Mouse (Mus musculus) small intestine, adult 2 months (tissue): Measurements from ENCODE around the gene Ppm1b. TPM values are rescaled to one million over a fixed set of nuclear protein-coding genes. Genes with fewer than 3 reads are reported as not detected.

ENCODE experiments used
- H3K27ac ChIP-seq: fragments of 200-500 bp; 2 replicates; pipeline ENCODE4 v1.5.1; 2012; ENCODE audit warnings: low read depth, low read length, control low read depth, inconsistent platforms; ENCODE audit not compliant: insufficient read depth
- H3K27me3 ChIP-seq: fragments of 200-500 bp; 2 replicates; pipeline ENCODE4 v1.6.1; 2012; ENCODE audit warnings: mild to moderate bottlenecking, moderate library complexity, low read length, inconsistent platforms; ENCODE audit not compliant: control insufficient read depth, insufficient read depth
- H3K36me3 ChIP-seq: fragments of 200-500 bp; 2 replicates; pipeline ENCODE4 v1.6.1; 2012; ENCODE audit warnings: mild to moderate bottlenecking, low read length, control low read depth, inconsistent platforms; ENCODE audit not compliant: control insufficient read depth, insufficient read depth
- H3K4me1 ChIP-seq: fragments of 200-500 bp; 2 replicates; pipeline ENCODE4 v1.6.1; 2012; ENCODE audit warnings: low read length, inconsistent platforms, mixed read lengths; ENCODE audit not compliant: control insufficient read depth, insufficient read depth, insufficient read length
- H3K4me3 ChIP-seq: fragments of 200-500 bp; 2 replicates; pipeline ENCODE4 v1.5.1; 2012; ENCODE audit warnings: low read depth, mild to moderate bottlenecking, control low read depth, inconsistent platforms, low read length, moderate library complexity
- CTCF ChIP-seq: fragments of 200-500 bp; IDR thresholded peaks from 2 replicates; pipeline ENCODE4 v1.5.1; 2012; ENCODE audit warnings: low read depth, mild to moderate bottlenecking, control low read depth, inconsistent platforms, low read length, moderate library complexity, mixed read lengths; ENCODE audit not compliant: insufficient replicate concordance, insufficient read length; ENCODE audit errors: extremely low read depth
- POLR2A ChIP-seq: fragments of 200-500 bp; IDR thresholded peaks from 2 replicates; pipeline ENCODE4 v1.6.1; 2012; ENCODE audit warnings: low read depth, mild to moderate bottlenecking, control low read depth, inconsistent platforms, low read length, moderate library complexity
- WGBS: fragments of 180-500 bp; shearing (Covaris S2); methylation state at CpG from one replicate; pipeline ENCODE4 v1.1.7; 2018; 5-methylcytosine and 5-hydroxymethylcytosine counted together
- polyA plus RNA-seq: library from polyadenylated mRNA; depleted of rRNA; stranded (reverse); fragments of >200 nt; gene quantifications from 2 replicates; pipeline ENCODE4 v1.2.3, GENCODE M21; 2012; rRNA removed

Ppm1b gene
- polyA plus RNA-seq, 1 experiment, result 17.6 TPM

DNA sequence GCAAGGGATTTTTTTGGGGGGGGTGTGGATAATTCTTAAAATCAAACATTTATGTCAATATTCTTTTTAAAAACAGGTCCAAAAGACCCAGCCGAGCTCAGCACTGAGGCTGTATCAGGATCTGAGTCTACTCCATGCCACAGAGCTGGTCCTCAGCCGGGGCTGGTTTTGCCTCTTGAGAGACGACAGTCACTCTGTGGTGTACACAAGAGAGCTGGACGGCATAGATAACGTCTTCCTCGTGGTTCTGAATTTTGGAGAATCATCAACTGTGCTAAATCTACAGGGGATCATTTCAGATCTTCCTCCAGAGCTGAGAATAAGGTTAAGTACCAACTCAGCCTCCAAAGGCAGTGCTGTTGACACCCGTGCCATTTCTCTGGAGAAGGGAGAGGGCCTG is 107.0 kb downstream of the Ppm1b start:
- 91% methylated on average over 7 of the region's 7 CpGs for WGBS
- peaks cover 64% of the 10 kb centered on the region for H3K36me3 ChIP-seq

GRCm38 (mm10) chr17:85067331-85067730 is 110.8 kb downstream of the Ppm1b start:
- TF ChIP-seq CTCF (no peak), POLR2A (no peak)
- 94% methylated on average over 7 of the region's 7 CpGs for whole genome bisulfite sequencing
- H3K4me3 ChIP-seq, result no peak overlapping the region
- H3K27me3 ChIP-seq, result no peaks in the 10 kb centered on the region
- peaks cover 56% of the 10 kb centered on the region for H3K36me3 ChIP-seq
- no peak overlapping the region for H3K27ac ChIP-seq
- H3K4me1 ChIP-seq, result no peaks in the 10 kb centered on the region

More for the DNA sequence above, 107.0 kb downstream of the Ppm1b start:
- no peak for TF ChIP-seq CTCF
- TF ChIP-seq POLR2A, result no peak
- no peak overlapping the region for H3K4me3 ChIP-seq
- H3K4me1 ChIP-seq, result no peaks in the 10 kb centered on the region
- no peaks in the 10 kb centered on the region for H3K27me3 ChIP-seq
- no peak overlapping the region for H3K27ac ChIP-seq

GRCm38 (mm10) chr17:85070658-85071057 is 114.1 kb downstream of the Ppm1b start:
- Histone ChIP-seq H3K4me1 (no peaks in the 10 kb centered on the region), H3K27ac (no peak overlapping the region), H3K36me3 (peaks cover 34% of the 10 kb centered on the region), H3K27me3 (no peaks in the 10 kb centered on the region), H3K4me3 (no peak overlapping the region)
- TF ChIP-seq POLR2A (no peak), CTCF (no peak)
- 94% methylated on average over 6 of the region's 6 CpGs for WGBS

- H3K27me3 ChIP-seq, result no peaks in the 10 kb centered on the region
- H3K4me3 ChIP-seq, result no peak overlapping the region
- WGBS, result 95% methylated on average over 8 of the region's 8 CpGs
- TF ChIP-seq POLR2A (no peak), CTCF (peak; percentile 31; the same call in 1 of the 2 replicates)
- no peak overlapping the region for H3K27ac ChIP-seq
- H3K4me1 ChIP-seq, result no peaks in the 10 kb centered on the region
- peaks cover 28% of the 10 kb centered on the region for H3K36me3 ChIP-seq
These were observed 114.7 kb downstream of the Ppm1b start for GRCm38 (mm10) chr17:85071088-85071775.

- Histone ChIP-seq H3K27me3 (no peaks in the 10 kb centered on the region), H3K4me3 (no peak overlapping the region), H3K27ac (no peak overlapping the region), H3K4me1 (no peaks in the 10 kb centered on the region), H3K36me3 (peaks cover 30% of the 10 kb centered on the region)
- TF ChIP-seq POLR2A, result no peak
- no peak for TF ChIP-seq CTCF
- 95% methylated on average over 11 of the region's 11 CpGs for WGBS
These were observed 115.8 kb downstream of the Ppm1b start for GRCm38 (mm10) chr17:85072383-85072782.

DNA sequence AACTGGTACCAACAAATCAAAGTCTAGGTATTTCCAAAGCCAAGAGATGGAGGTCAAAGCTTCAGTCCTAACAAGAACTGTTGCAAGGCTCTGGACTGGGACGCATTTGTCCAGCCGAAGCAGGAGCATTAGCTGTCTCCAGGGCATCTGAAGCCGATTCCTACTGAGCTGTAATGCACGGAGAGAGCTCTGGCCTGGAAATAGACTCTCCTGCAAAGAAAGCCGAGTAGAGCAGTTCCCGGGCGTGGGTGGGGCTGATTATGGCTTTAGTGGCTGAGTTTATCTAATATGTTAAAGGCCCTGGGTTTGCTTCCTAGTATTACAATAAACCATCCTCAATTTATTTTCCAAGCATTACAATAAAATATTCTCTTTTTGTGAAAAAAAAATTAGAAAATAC is 116.7 kb downstream of the Ppm1b start:
- Histone ChIP-seq H3K36me3 (peaks cover 29% of the 10 kb centered on the region), H3K4me3 (no peak overlapping the region), H3K4me1 (no peaks in the 10 kb centered on the region), H3K27me3 (no peaks in the 10 kb centered on the region), H3K27ac (no peak overlapping the region)
- TF ChIP-seq POLR2A (no peak), CTCF (no peak)
- WGBS, result 57% methylated on average over 7 of the region's 7 CpGs

Other genes starting within 250 kb of the Ppm1b start
- 2.7 and 4.7 TPM in 2 replicates for gene Lrpprc, start 166.0 kb upstream of the Ppm1b start, polyA plus RNA-seq
- 30.3 and 122 TPM in 2 replicates for gene Slc3a1, start 71.6 kb downstream of the Ppm1b start, polyA plus RNA-seq
- gene Prepl, start 133.5 kb downstream of the Ppm1b start, polyA plus RNA-seq, result 2.8 and 3.0 TPM in 2 replicates
- 3.3 and 5.9 TPM in 2 replicates for gene Camkmt, start 133.8 kb downstream of the Ppm1b start, polyA plus RNA-seq